Mouse (Mus musculus): ENCODE measurements at regions not wholly inside any gene's neighbourhood (a gene's known extent, or its start where the extent isn't known, plus 50 kb on each side); places are given as distances from the start of the nearest gene placed in this dataset.

DNA sequence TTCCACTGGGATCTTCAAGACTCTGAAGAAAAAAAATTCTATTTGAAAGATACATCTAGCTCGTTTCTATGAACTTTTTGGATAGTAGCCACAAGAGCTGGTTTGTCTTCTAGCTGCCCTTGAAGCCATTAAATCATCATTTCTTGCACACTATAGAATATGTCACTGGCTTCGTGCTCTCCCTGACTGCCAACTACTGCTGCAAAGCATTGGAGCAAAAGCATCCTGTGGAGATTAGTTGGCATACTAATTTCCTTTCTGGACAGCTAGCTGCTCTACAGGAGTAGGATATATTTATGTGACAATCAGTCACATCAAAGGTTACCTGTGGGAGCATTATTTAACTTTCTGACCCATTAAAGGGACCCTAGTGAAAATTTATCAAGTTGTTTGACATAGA lies 243.1 kb downstream of the Pdgfc start:
- Histone ChIP-seq H3K4me1 (ENCODE audit: control insufficient read depth, insufficient read depth, low read length) (no peaks in the 10 kb centered on the region), H3K27me3 (ENCODE audit: control insufficient read depth, insufficient read depth, low read length) (no peaks in the 10 kb centered on the region), H3K36me3 (replicated peaks; ENCODE audit: control insufficient read depth, insufficient read depth, low read depth, low read length) (no peaks in the 10 kb centered on the region), H3K4me3 (ENCODE audit: low read depth, low read length) (no peak overlapping the region), H3K9me3 (replicated peaks; ENCODE audit: control insufficient read depth, low read length) (no peaks in the 10 kb centered on the region), H3K9ac (replicated peaks; ENCODE audit: low read length) (no peak overlapping the region), H3K27ac (replicated peaks; ENCODE audit: low read depth, low read length) (no peak overlapping the region), H3K4me2 (ENCODE audit: low read depth, low read length) (no peak overlapping the region)
- DNase-seq (ENCODE audit: low spot score) (no peak), ATAC-seq (replicated peaks; ENCODE audit: insufficient number of reproducible peaks, low FRiP score, low TSS enrichment, low read depth) (no peak)
- WGBS, result 81% methylated on average over 2 of the region's 2 CpGs

DNA sequence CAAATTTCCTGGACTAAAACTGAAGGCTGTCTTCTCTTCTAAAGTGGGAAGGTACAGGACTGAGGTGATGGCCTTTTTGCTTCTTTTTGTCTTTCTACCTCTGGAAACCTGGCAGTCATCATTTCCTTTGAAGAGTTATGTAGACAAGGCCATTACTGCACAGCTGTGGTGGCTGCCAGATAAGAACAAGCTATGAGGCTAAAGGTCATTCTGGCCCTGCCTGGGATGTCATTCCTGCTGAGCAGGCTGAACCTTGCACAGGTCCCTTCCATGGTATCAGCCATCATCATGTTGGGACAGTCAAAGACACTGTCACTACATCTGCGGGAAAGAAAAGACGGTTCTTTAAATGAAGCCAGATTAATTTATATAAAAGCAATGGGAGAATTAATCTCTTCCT lies 253.5 kb downstream of the Pdgfc start:
- Histone ChIP-seq H3K9me3 (replicated peaks; ENCODE audit: control insufficient read depth, low read length) (no peaks in the 10 kb centered on the region), H3K4me2 (ENCODE audit: low read depth, low read length) (no peak overlapping the region), H3K4me1 (ENCODE audit: control insufficient read depth, insufficient read depth, low read length) (no peaks in the 10 kb centered on the region), H3K27me3 (ENCODE audit: control insufficient read depth, insufficient read depth, low read length) (no peaks in the 10 kb centered on the region), H3K36me3 (replicated peaks; ENCODE audit: control insufficient read depth, insufficient read depth, low read depth, low read length) (no peaks in the 10 kb centered on the region), H3K9ac (replicated peaks; ENCODE audit: low read length) (no peak overlapping the region), H3K27ac (replicated peaks; ENCODE audit: low read depth, low read length) (no peak overlapping the region), H3K4me3 (ENCODE audit: low read depth, low read length) (no peak overlapping the region)
- DNase-seq (ENCODE audit: low spot score) (no peak), ATAC-seq (replicated peaks; ENCODE audit: insufficient number of reproducible peaks, low FRiP score, low TSS enrichment, low read depth) (no peak)
- WGBS, result 87% methylated on average over 2 of the region's 2 CpGs

DNA sequence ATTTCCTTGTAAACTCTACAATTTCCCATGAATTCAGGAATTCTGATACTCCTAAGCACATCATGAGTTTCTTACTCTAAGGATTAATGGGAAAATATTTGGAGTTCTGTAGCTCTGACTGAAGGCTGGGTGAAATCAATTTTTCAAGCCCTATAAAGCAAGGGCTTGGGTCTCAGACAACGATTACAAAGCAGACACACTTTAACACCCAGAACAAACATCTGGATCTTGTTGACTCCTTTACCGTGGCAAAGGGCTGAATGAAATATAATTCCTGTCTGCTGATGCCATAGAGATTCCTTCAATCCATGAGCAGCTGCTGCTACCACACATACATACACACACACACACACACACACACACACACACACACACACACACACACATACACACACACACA lies 256.2 kb downstream of the Pdgfc start:
- WGBS, result 20% methylated on average over 2 of the region's 2 CpGs
- no peak overlapping the region for H3K9ac ChIP-seq (replicated peaks; ENCODE audit: low read length)
- H3K36me3 ChIP-seq (replicated peaks; ENCODE audit: control insufficient read depth, insufficient read depth, low read depth, low read length), result no peaks in the 10 kb centered on the region
- no peak overlapping the region for H3K4me3 ChIP-seq (ENCODE audit: low read depth, low read length)
- H3K27ac ChIP-seq (replicated peaks; ENCODE audit: low read depth, low read length), result no peak overlapping the region
- ATAC-seq (replicated peaks; ENCODE audit: insufficient number of reproducible peaks, low FRiP score, low TSS enrichment, low read depth) (peak; percentile 65; the same call in 1 of the 2 replicates), DNase-seq (ENCODE audit: low spot score) (peak; percentile 82)
- no peaks in the 10 kb centered on the region for H3K27me3 ChIP-seq (ENCODE audit: control insufficient read depth, insufficient read depth, low read length)
- H3K4me1 ChIP-seq (ENCODE audit: control insufficient read depth, insufficient read depth, low read length), result no peaks in the 10 kb centered on the region
- no peaks in the 10 kb centered on the region for H3K9me3 ChIP-seq (replicated peaks; ENCODE audit: control insufficient read depth, low read length)
- H3K4me2 ChIP-seq (ENCODE audit: low read depth, low read length), result no peak overlapping the region

GRCm38 (mm10) chr3:81293186-81293819 lies 257.1 kb downstream of the Pdgfc start:
- ATAC-seq (replicated peaks; ENCODE audit: insufficient number of reproducible peaks, low FRiP score, low TSS enrichment, low read depth) (no peak), DNase-seq (ENCODE audit: low spot score) (no peak)
- H3K9me3 ChIP-seq (replicated peaks; ENCODE audit: control insufficient read depth, low read length), result no peaks in the 10 kb centered on the region
- H3K9ac ChIP-seq (replicated peaks; ENCODE audit: low read length), result no peak overlapping the region
- H3K27ac ChIP-seq (replicated peaks; ENCODE audit: low read depth, low read length), result no peak overlapping the region
- H3K27me3 ChIP-seq (ENCODE audit: control insufficient read depth, insufficient read depth, low read length), result no peaks in the 10 kb centered on the region
- WGBS, result 74% methylated on average over 3 of the region's 3 CpGs
- no peaks in the 10 kb centered on the region for H3K4me1 ChIP-seq (ENCODE audit: control insufficient read depth, insufficient read depth, low read length)
- H3K4me3 ChIP-seq (ENCODE audit: low read depth, low read length), result no peak overlapping the region
- no peak overlapping the region for H3K4me2 ChIP-seq (ENCODE audit: low read depth, low read length)
- no peaks in the 10 kb centered on the region for H3K36me3 ChIP-seq (replicated peaks; ENCODE audit: control insufficient read depth, insufficient read depth, low read depth, low read length)

DNA sequence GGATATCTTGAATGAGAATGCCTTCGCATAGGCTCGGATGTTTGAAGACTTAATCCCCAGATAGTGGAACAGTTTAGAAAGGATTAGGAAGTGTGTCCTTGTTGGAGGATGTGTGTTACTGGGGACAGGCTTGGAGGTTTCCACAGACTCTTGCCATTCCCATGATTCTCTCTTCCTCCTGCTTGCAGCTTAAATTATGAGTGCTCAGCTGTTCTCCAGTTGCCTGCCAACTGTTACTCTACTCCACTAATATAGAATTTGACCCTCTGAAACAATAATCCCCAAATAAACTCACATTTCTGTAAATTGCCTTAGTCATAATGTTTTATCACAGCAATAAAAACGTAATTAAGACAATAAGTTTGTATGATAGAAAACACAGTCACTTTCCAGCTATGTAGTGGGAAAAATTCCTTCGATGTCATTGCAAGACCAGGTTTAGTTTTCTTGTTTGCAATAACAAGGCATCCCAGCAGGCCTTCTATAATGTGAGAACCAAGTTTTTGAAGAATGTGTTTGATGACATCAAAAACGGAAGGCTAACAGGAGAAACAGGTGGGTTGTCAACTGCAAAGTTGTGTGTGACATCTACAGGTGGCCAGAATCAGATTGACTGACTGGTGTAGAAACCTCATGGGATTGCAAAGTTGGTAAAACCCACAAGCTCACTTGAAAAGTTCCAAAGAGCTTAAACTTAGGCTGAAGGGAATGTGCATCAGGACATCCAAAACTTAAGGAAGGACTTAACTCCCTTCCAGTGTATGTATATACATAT lies 268.0 kb downstream of the Pdgfc start:
- WGBS, result 86% methylated on average over 5 of the region's 5 CpGs
- no peak for ATAC-seq (replicated peaks; ENCODE audit: insufficient number of reproducible peaks, low FRiP score, low TSS enrichment, low read depth)

DNA sequence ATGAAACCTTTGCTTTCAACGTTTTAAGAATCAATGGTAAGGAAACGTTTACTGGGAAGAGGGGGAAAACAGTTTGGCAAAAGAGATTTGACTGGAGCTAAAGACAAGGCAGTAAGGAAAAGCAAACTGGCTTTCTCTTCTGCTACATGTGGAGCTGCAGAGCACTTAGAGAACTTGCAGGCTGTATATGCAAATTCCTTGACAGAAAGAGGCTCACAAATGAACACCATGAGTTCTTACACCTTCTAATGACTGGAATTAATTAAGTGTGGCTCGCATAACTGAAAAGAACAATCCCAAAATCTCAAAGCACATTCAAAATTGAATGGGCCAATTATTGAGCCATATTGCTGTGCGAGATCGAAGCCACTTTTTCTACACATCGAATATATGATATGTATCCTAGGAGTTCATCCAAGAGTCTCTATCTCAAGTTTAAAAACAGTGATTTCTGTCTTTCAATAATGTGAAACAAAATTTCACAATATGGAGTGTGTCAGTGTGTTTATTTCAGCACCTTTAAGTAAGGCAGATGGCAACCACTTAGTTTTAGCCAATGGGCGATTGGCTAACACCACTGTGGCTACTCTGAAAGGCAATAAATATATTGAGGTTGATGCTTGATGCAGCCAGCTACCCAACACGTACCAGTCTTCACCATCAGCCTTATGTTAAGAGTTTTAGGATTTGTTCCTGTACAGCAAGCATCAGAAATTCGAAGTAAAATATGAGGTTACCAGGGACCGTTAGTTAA lies 269.4 kb downstream of the Pdgfc start:
- H3K4me1 ChIP-seq (ENCODE audit: control insufficient read depth, insufficient read depth, low read length), result no peaks in the 10 kb centered on the region
- H3K9ac ChIP-seq (replicated peaks; ENCODE audit: low read length), result no peak overlapping the region
- no peaks in the 10 kb centered on the region for H3K36me3 ChIP-seq (replicated peaks; ENCODE audit: control insufficient read depth, insufficient read depth, low read depth, low read length)
- no peak overlapping the region for H3K4me2 ChIP-seq (ENCODE audit: low read depth, low read length)
- H3K27ac ChIP-seq (replicated peaks; ENCODE audit: low read depth, low read length), result no peak overlapping the region
- DNase-seq (ENCODE audit: low spot score) (no peak), ATAC-seq (replicated peaks; ENCODE audit: insufficient number of reproducible peaks, low FRiP score, low TSS enrichment, low read depth) (no peak)
- no peaks in the 10 kb centered on the region for H3K27me3 ChIP-seq (ENCODE audit: control insufficient read depth, insufficient read depth, low read length)
- WGBS, result 76% methylated on average over 10 of the region's 10 CpGs
- H3K4me3 ChIP-seq (ENCODE audit: low read depth, low read length), result no peak overlapping the region
- H3K9me3 ChIP-seq (replicated peaks; ENCODE audit: control insufficient read depth, low read length), result no peaks in the 10 kb centered on the region

More for the DNA sequence above, 268.0 kb downstream of the Pdgfc start:
- Histone ChIP-seq H3K4me2 (ENCODE audit: low read depth, low read length) (no peak overlapping the region), H3K4me3 (ENCODE audit: low read depth, low read length) (no peak overlapping the region), H3K9me3 (replicated peaks; ENCODE audit: control insufficient read depth, low read length) (no peaks in the 10 kb centered on the region), H3K4me1 (ENCODE audit: control insufficient read depth, insufficient read depth, low read length) (no peaks in the 10 kb centered on the region), H3K27ac (replicated peaks; ENCODE audit: low read depth, low read length) (no peak overlapping the region), H3K36me3 (replicated peaks; ENCODE audit: control insufficient read depth, insufficient read depth, low read depth, low read length) (no peaks in the 10 kb centered on the region), H3K9ac (replicated peaks; ENCODE audit: low read length) (no peak overlapping the region), H3K27me3 (ENCODE audit: control insufficient read depth, insufficient read depth, low read length) (no peaks in the 10 kb centered on the region)
- no peak for DNase-seq (ENCODE audit: low spot score)

GRCm38 (mm10) chr3:81326866-81327265 lies 290.6 kb downstream of the Pdgfc start:
- Histone ChIP-seq H3K27me3 (ENCODE audit: control insufficient read depth, insufficient read depth, low read length) (no peaks in the 10 kb centered on the region), H3K4me2 (ENCODE audit: low read depth, low read length) (no peak overlapping the region), H3K4me3 (ENCODE audit: low read depth, low read length) (no peak overlapping the region), H3K4me1 (ENCODE audit: control insufficient read depth, insufficient read depth, low read length) (no peaks in the 10 kb centered on the region), H3K9ac (replicated peaks; ENCODE audit: low read length) (no peak overlapping the region), H3K36me3 (replicated peaks; ENCODE audit: control insufficient read depth, insufficient read depth, low read depth, low read length) (no peaks in the 10 kb centered on the region), H3K27ac (replicated peaks; ENCODE audit: low read depth, low read length) (no peak overlapping the region), H3K9me3 (replicated peaks; ENCODE audit: control insufficient read depth, low read length) (no peaks in the 10 kb centered on the region)
- 71% methylated on average over 3 of the region's 3 CpGs for WGBS
- ATAC-seq (replicated peaks; ENCODE audit: insufficient number of reproducible peaks, low FRiP score, low TSS enrichment, low read depth), result no peak
- DNase-seq (ENCODE audit: low spot score), result no peak

DNA sequence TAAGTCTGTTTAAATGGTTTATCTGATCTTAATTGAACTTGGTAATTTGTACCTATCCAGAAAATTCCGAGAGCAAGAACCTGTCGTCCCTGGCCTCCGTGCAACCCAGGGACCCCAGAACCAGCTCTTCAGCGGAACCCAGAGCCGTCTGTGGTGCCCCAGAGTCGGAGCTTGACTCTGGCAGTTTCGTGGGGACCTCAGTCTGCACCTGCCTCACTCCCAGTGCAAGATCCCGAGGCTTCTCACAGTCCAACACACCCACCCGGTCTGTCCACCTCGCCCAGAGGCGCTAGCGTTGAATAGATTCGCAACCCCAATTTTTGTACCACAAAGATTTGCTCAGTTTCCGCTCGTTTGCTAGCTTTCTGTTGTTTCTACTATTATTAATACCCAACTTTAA lies 315.5 kb downstream of the Pdgfc start:
- no peak overlapping the region for H3K9ac ChIP-seq (replicated peaks; ENCODE audit: low read length)
- 90% methylated on average over 15 of the region's 15 CpGs for WGBS
- no peak for DNase-seq (ENCODE audit: low spot score)

More for the DNA sequence above, 315.5 kb downstream of the Pdgfc start:
- Histone ChIP-seq H3K36me3 (replicated peaks; ENCODE audit: control insufficient read depth, insufficient read depth, low read depth, low read length) (no peaks in the 10 kb centered on the region), H3K27me3 (ENCODE audit: control insufficient read depth, insufficient read depth, low read length) (no peaks in the 10 kb centered on the region), H3K27ac (replicated peaks; ENCODE audit: low read depth, low read length) (no peak overlapping the region), H3K4me1 (ENCODE audit: control insufficient read depth, insufficient read depth, low read length) (no peaks in the 10 kb centered on the region), H3K9me3 (replicated peaks; ENCODE audit: control insufficient read depth, low read length) (no peaks in the 10 kb centered on the region), H3K4me3 (ENCODE audit: low read depth, low read length) (no peak overlapping the region), H3K4me2 (ENCODE audit: low read depth, low read length) (no peak overlapping the region)
- no peak for ATAC-seq (replicated peaks; ENCODE audit: insufficient number of reproducible peaks, low FRiP score, low TSS enrichment, low read depth)
